Mouse (Mus musculus) C2C12 (cell line): ENCODE data around the gene Shmt2. TPM values are rescaled to one million over a fixed set of nuclear protein-coding genes. Genes with fewer than 3 reads are reported as not detected.

ENCODE experiments used
- H3K27me3 ChIP-seq: one replicate; pipeline ENCODE4 v1.6.1; 2011; ENCODE audit not compliant: control insufficient read depth, insufficient read depth, insufficient read length
- H3K36me3 ChIP-seq: one replicate; pipeline ENCODE4 v1.6.1; 2011; ENCODE audit not compliant: control insufficient read depth, insufficient read depth
- H3K4me3 ChIP-seq: one replicate; pipeline ENCODE4 v1.5.1; 2011; ENCODE audit warnings: mild to moderate bottlenecking, control low read depth; ENCODE audit not compliant: poor library complexity, insufficient read depth, severe bottlenecking
- H3K79me2 ChIP-seq: one replicate; pipeline ENCODE4 v1.6.1; 2011; ENCODE audit not compliant: control insufficient read depth, insufficient read depth
- H3K79me3 ChIP-seq: one replicate; pipeline ENCODE4 v1.6.1; 2011; ENCODE audit warnings: low read depth, control low read depth
- H3ac ChIP-seq: one replicate; pipeline ENCODE3; 2011; ENCODE audit warnings: low read depth; ENCODE audit not compliant: control insufficient read depth, insufficient read length
- CEBPB ChIP-seq: IDR thresholded peaks from one replicate; pipeline ENCODE4 v1.6.1; 2011; ENCODE audit warnings: low read depth, mild to moderate bottlenecking, control low read depth, moderate library complexity
- CTCF ChIP-seq: IDR thresholded peaks from one replicate; pipeline ENCODE4 v1.5.1; 2011; ENCODE audit not compliant: control insufficient read depth, insufficient read depth, insufficient read length
- FOSL1 ChIP-seq: IDR thresholded peaks from one replicate; pipeline ENCODE4 v1.8.0; 2011; ENCODE audit warnings: mild to moderate bottlenecking, low read length; ENCODE audit not compliant: poor library complexity, insufficient read depth, severe bottlenecking
- MAX ChIP-seq: IDR thresholded peaks from one replicate; pipeline ENCODE4 v1.6.1; 2011; ENCODE audit warnings: mild to moderate bottlenecking, control low read depth
- MYOD1 ChIP-seq: IDR thresholded peaks from one replicate; pipeline ENCODE4 v1.6.1; 2011; ENCODE audit warnings: low read depth; ENCODE audit not compliant: control insufficient read depth, insufficient read length
- MYOG ChIP-seq: IDR thresholded peaks from one replicate; pipeline ENCODE4 v1.6.1; 2011; ENCODE audit not compliant: control insufficient read depth, insufficient read length; ENCODE audit errors: extremely low read depth
- USF1 ChIP-seq: IDR thresholded peaks from one replicate; pipeline ENCODE4 v1.6.1; 2011; ENCODE audit warnings: low read depth, mild to moderate bottlenecking, control low read depth, moderate library complexity
- polyA plus RNA-seq: library from polyadenylated mRNA; unstranded; fragments of >200 nt; fragmentation: generic; extraction: Trizol; gene quantifications from one replicate; pipeline ENCODE4 v1.2.1, GENCODE M21; 2012; ENCODE audit warnings: missing spikeins

The Shmt2 gene
- polyA plus RNA-seq, 1 experiment = 340 TPM

- Histone ChIP-seq H3K4me3 (no peak overlapping the region), H3K79me2 (peaks cover 26% of the 10 kb centered on the region), H3K27me3 (no peaks in the 10 kb centered on the region), H3ac (no peak overlapping the region), H3K36me3 (peaks cover 39% of the 10 kb centered on the region), H3K79me3 (peaks cover 18% of the 10 kb centered on the region)
- TF ChIP-seq FOSL1 = no peak
- TF ChIP-seq MAX = no peak
- no peak for TF ChIP-seq MYOD1
- TF ChIP-seq CTCF = no peak
- no peak for TF ChIP-seq USF1
Observed at GRCm38 (mm10) chr10:127516576-127517260, 5.5 kb downstream of the Shmt2 start.

GRCm38 (mm10) chr10:127515983-127516459, 6.2 kb downstream of the Shmt2 start:
- Histone ChIP-seq H3K79me2 (peaks cover 19% of the 10 kb centered on the region), H3ac (no peak overlapping the region), H3K4me3 (no peak overlapping the region), H3K27me3 (no peaks in the 10 kb centered on the region), H3K79me3 (peaks cover 11% of the 10 kb centered on the region), H3K36me3 (peaks cover 39% of the 10 kb centered on the region)
- no peak for TF ChIP-seq FOSL1
- no peak for TF ChIP-seq USF1
- no peak for TF ChIP-seq MYOG
- TF ChIP-seq CTCF = no peak
- no peak for TF ChIP-seq MYOD1
- TF ChIP-seq CEBPB = no peak
- TF ChIP-seq MAX = no peak

GRCm38 (mm10) chr10:127515271-127515982, 6.8 kb downstream of the Shmt2 start:
- Histone ChIP-seq H3ac (no peak overlapping the region), H3K4me3 (no peak overlapping the region), H3K36me3 (peaks cover 35% of the 10 kb centered on the region), H3K27me3 (no peaks in the 10 kb centered on the region), H3K79me3 (peaks cover 5% of the 10 kb centered on the region), H3K79me2 (peaks cover 14% of the 10 kb centered on the region)
- TF ChIP-seq MYOD1 = no peak
- TF ChIP-seq USF1 = no peak
- TF ChIP-seq CTCF = no peak
- no peak for TF ChIP-seq MAX
- TF ChIP-seq CEBPB = no peak
- TF ChIP-seq MYOG = no peak
- TF ChIP-seq FOSL1 = no peak

- H3K27me3 ChIP-seq = no peaks in the 10 kb centered on the region
- no peak within 1 kb of the TSS for H3ac ChIP-seq
- TF ChIP-seq MYOD1 (no peak), USF1 (no peak), CEBPB (no peak), MAX (no peak), MYOG (no peak), CTCF (no peak), FOSL1 (no peak)
Observed at GRCm38 (mm10) chr10:127514764-127515163, 7.5 kb downstream of the Shmt2 start, which contains the start of gene Ndufa4l2. Ndufa4l2 (plus strand) TSS chr10:127514967.

GRCm38 (mm10) chr10:127514111-127514698, 8.0 kb downstream of the Shmt2 start:
- H3K4me3 ChIP-seq = no peak overlapping the region
- H3ac ChIP-seq = no peak overlapping the region
- TF ChIP-seq FOSL1 (no peak), CTCF (no peak), USF1 (no peak), MYOG (no peak), MAX (no peak), CEBPB (no peak), MYOD1 (no peak)

More at GRCm38 (mm10) chr10:127514764-127515163, 7.5 kb downstream of the Shmt2 start, which contains the start of gene Ndufa4l2:
- Histone ChIP-seq H3K4me3 (no peak within 1 kb of the TSS), H3K36me3 (peaks cover 28% of the 10 kb centered on the region), H3K79me3 (no peaks in the 10 kb centered on the region), H3K79me2 (peaks cover 7% of the 10 kb centered on the region)

More at GRCm38 (mm10) chr10:127514111-127514698, 8.0 kb downstream of the Shmt2 start:
- H3K27me3 ChIP-seq = no peaks in the 10 kb centered on the region
- H3K36me3 ChIP-seq = peaks cover 22% of the 10 kb centered on the region
- peaks cover 1% of the 10 kb centered on the region for H3K79me2 ChIP-seq
- no peaks in the 10 kb centered on the region for H3K79me3 ChIP-seq
